Mouse (Mus musculus): Measurements from ENCODE around the gene Eif2b3.

Gene Eif2b3

GRCm38 (mm10) chr4:117017738-117018137 lies 1.5 kb upstream of the Eif2b3 start:
- DNase-seq (ENCODE audit: low spot score): no peak

GRCm38 (mm10) chr4:117018327-117018726 lies 875 bp upstream of the Eif2b3 start:
- DNase-seq (ENCODE audit: low spot score): no peak

DNA sequence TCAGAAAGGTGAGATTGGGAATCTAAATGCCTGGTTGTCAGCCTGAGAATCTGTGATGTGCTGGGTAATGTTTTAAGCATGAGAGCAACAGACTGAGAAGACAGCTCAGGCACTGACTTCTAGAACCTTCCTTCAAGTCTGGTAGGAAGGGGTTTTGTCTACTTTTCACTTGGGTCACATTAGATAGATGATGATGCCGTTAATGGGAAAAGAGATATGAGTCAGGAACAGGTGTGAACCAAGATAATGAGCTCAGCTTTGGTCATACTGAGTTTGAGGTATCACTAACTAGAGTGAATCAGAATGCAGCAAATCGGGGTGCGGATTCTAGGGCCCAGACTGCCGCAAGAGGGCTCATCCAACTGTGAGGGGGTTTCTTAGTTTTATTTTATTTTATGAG lies 4.3 kb downstream of the Eif2b3 start:
- DNase-seq (ENCODE audit: low spot score): no peak

DNA sequence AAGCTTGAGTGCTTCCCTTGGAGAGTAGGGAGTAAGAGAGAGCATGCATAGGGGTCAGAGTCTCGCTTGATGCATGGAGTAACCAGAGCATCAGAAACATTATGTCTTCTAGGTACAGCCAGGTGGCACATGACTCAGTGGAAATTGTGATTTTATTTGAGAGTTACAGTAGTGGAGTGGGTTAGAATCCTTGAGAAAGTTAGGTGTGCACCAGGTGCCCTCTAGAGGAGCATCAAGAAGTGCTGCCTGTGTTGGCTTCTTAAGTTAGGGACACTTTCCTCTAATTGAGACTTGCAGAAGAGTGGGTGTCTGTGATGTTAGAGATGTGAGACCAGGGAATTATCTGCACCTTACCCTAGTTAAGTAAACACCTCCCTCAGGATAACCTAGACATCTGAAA lies 11.9 kb downstream of the Eif2b3 start:
- DNase-seq (ENCODE audit: low spot score): no peak

GRCm38 (mm10) chr4:117039925-117040687 lies 20.9 kb downstream of the Eif2b3 start:
- DNase-seq (ENCODE audit: low spot score): peak; percentile 49

DNA sequence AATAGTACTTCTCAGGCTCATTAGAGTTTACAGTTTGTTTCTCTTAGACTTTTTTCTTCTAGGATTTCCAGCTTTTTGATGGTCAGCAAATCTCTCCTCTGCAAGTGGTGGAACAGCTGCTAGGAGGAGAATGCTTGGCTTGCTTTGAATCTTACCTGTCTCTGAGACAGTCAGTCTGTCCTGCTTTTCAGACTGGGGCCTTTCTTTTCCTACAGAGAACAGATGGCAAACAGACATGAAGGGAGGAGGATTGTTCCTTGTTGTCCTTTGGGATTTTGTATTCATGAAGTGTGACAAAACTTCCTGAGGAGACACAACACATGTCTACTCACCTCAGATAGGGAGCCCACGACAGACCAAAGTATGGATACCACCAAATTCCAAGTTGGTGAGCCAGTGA lies 21.6 kb downstream of the Eif2b3 start:
- DNase-seq (ENCODE audit: low spot score): no peak

DNA sequence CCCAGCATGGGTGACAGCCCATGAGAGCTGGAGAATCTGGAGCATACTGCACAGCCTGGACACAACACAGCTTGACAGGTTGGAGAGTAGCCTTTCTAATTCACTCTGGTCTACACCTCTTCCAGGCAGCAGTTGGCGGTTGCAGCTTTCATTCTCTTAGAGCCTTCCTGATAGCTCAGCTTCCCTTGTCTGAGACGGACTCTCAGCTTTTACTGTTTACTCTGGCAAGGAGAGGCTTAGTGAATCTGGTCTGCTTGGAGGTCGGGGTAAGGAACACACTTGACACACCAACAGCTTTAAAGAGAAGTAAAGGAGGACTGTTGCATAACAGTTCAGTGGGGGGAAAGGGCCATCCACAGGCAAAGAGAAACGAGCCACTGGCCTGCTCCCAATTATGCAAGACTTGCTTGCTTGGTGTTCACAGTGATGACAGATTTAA lies 22.1 kb downstream of the Eif2b3 start:
- peak; percentile 92 for DNase-seq (ENCODE audit: low spot score)

DNA sequence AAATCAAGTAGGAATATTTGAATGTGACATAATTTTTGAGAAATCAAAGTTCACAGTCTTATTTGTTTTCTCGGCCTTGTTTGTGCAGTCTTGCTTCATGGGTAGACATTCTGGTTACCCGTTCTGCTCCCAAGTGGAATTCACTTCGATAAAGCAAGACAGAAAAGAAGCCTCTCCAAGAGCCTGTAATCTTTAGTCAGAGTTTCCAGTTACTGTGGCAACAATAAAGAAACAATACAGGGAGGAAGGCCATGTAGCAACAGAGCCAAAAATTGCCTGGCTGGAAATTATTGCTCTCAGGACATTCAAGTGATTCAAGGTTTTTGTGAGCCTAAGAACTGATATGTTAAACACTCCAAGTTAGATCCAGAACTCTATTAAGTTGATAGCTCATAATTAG lies 29.6 kb downstream of the Eif2b3 start:
- peak; percentile 63 for DNase-seq (ENCODE audit: low spot score)

GRCm38 (mm10) chr4:117049485-117049884 lies 30.3 kb downstream of the Eif2b3 start:
- DNase-seq (ENCODE audit: low spot score): no peak

GRCm38 (mm10) chr4:117052626-117053025 lies 33.4 kb downstream of the Eif2b3 start:
- no peak for DNase-seq (ENCODE audit: low spot score)

- DNase-seq (ENCODE audit: low spot score): no peak
Measured at GRCm38 (mm10) chr4:117053956-117054355, 34.8 kb downstream of the Eif2b3 start.

GRCm38 (mm10) chr4:117056102-117056501 lies 36.9 kb downstream of the Eif2b3 start:
- no peak for DNase-seq (ENCODE audit: low spot score)

GRCm38 (mm10) chr4:117056514-117056913 lies 37.3 kb downstream of the Eif2b3 start:
- no peak for DNase-seq (ENCODE audit: low spot score)

DNA sequence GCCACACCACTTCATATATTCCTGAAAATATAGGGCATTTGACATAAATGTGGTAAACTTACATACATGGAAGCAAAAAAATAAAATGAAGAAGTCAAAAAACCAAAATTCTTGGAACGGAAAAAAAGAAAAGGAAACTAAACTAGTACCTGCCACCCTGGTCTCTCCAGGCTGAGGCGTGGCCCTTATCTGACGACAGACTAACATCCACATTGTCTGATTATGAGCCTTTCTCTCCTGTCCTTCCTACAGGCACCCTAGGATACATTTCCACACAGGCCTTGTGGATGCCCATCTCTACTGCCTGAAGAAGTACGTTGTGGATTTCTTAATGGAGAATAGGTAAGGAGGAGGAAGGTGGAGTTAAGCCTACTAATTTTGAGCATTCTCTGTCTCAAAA lies 39.3 kb downstream of the Eif2b3 start:
- DNase-seq (ENCODE audit: low spot score): no peak

DNA sequence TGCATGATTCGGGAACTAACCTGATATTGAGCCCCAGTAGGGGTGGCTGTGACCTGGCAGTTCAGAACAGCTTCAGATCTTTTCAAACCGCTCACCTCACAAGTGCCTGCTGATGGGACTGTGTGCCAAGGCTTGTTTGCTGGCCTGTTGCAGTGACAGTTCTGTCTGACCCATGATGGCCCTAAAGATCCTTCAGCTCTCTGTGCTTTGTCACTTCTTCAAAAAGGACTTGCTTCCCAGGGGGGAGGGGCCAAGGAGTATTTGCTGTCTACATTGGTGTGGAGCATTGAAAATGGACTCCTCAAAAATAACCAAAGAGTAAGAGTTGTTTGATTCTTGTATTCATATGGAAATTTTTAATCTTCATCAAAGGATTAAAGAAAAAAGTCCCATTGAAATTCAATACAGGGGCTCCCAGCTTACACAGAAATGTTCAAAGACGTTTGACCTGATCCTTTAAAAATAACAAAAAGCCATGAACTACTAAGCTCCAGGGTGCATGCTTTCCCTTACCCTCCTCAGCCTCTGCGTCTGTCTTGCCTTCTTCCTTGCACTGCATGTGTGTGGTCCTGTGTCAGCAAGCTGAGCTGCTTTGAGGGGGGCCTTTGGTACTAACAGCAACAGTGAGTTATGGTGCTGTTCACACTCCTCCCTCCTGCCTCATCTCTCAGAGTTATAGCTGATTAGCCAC lies 43.6 kb downstream of the Eif2b3 start:
- DNase-seq (ENCODE audit: low spot score): no peak

DNA sequence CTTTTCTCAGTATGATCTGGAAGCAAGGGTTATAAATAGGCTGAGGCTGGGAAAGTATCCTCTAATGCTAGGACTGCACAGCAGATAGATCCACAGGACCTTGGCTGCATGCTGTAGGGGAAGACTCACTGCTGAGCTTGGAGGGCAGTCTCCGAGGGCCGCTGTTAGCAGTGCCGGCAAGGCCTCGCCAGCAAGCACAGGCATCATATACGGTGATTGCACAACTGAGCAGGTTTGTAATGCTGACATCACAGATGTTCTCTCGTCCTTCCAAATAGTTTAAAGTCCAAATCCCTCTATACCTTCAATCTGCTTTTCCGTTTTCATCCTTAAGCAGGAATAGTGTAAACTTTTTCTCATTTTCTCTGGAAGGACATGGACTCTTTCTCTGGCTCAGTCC lies 48.8 kb downstream of the Eif2b3 start:
- DNase-seq (ENCODE audit: low spot score): no peak

DNA sequence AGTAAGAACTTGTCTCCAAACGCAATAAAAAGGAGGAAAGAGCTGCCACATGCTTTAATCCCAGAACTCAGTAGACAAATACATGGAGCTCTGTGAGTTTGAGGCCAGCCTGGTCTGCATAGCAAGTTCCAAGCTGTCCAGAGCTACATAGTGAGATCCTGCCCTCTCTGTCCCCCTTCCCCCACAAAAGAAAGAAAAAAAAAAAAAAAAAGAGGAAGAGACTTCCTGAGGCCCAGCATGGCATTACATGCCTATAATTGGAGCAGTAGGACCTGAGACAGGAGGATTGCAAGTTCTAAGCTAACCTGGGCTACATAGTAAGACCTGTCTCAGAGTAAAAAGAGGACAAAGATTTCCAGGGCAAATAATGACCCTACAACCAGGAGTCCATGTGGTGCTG lies 50.4 kb downstream of the Eif2b3 start:
- no peak for DNase-seq (ENCODE audit: low spot score)

- no peak for DNase-seq (ENCODE audit: low spot score)
Measured at GRCm38 (mm10) chr4:117070624-117071023, 51.4 kb downstream of the Eif2b3 start.

DNA sequence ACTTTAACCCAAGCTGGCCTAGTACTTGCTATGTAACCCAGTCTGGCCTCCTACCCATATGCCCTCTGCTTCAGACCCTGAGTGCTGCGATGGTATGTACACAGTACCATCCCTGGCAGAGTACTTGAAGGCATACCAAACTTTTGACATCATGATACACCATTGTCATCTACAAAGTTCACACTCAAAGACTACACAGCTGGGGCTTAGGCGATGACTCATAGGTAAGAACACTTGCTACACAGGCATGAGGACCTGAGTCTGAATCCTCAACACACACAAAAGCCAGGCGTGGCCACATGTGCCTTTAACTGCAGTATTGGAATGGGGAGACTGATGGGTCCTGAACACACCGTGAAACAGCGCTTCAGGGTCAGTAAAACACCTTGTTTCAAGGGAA lies 52.0 kb downstream of the Eif2b3 start:
- no peak for DNase-seq (ENCODE audit: low spot score)

DNA sequence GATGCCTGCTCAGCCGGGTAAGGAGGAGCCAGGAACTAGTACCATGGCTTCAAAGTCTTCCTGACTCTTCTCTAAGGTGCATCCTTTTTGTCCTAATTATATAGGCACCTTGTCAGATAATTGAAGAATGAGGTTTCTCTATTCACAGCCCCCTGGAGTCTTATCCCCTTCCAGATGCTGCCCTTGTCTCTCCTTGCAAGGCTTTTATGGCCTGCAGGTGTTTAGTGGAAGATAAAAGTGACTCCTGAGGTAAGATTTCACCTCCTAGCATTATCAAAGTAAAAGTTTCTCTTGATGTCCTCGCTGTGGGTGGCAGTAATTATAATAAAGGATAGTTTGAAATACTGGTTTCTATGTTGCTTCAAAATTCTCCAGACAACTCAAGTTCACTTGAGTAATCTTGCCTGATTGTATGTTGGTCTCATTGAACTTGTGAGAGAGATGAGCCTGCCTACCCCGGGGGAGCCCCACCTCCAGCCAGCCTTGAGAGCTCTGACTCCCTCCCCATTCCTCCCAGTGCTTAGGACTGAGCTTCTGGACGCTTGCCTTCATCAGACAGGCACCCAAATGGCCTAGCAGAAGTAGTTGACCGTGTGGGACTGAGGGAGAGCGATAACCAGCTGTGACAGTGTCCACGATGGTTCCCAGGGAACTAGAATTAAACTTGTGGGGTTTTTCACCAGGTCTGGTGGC lies 68.9 kb downstream of the Eif2b3 start:
- DNase-seq (ENCODE audit: low spot score): no peak

DNA sequence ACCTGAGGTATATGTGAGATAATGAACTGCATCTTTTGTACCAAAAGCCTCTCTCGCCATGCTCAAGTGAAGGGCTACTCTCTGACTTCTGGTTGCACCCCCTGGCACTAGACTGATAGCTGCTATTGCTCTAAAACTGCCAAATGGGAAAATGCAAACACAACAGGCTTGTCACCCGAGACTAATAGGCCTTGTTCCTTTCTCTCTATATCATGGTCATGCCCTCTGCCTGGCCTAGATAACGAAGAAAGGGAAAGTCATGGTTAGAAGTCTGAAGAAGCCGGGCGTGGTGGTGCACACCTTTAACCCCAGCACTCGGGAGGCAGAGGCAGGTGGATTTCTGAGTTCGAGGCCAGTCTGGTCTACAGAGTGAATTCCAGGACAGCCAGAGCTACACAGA lies 71.4 kb downstream of the Eif2b3 start:
- no peak for DNase-seq (ENCODE audit: low spot score)

GRCm38 (mm10) chr4:117094626-117095361 lies 75.6 kb downstream of the Eif2b3 start:
- DNase-seq (ENCODE audit: low spot score): no peak
